Mouse (Mus musculus): ENCODE results near the gene Rab43. TPM values are rescaled to one million over a fixed set of nuclear protein-coding genes. Genes with fewer than 3 reads are reported as not detected.
"Not testable (repeated sequence)": the region's sequence is repeated elsewhere in the genome, so short reads cannot be mapped to it uniquely, and the experiment has no call there.

Gene Rab43
- polyA plus RNA-seq, 1 experiment from 2014 or later, result 11.3 TPM

DNA sequence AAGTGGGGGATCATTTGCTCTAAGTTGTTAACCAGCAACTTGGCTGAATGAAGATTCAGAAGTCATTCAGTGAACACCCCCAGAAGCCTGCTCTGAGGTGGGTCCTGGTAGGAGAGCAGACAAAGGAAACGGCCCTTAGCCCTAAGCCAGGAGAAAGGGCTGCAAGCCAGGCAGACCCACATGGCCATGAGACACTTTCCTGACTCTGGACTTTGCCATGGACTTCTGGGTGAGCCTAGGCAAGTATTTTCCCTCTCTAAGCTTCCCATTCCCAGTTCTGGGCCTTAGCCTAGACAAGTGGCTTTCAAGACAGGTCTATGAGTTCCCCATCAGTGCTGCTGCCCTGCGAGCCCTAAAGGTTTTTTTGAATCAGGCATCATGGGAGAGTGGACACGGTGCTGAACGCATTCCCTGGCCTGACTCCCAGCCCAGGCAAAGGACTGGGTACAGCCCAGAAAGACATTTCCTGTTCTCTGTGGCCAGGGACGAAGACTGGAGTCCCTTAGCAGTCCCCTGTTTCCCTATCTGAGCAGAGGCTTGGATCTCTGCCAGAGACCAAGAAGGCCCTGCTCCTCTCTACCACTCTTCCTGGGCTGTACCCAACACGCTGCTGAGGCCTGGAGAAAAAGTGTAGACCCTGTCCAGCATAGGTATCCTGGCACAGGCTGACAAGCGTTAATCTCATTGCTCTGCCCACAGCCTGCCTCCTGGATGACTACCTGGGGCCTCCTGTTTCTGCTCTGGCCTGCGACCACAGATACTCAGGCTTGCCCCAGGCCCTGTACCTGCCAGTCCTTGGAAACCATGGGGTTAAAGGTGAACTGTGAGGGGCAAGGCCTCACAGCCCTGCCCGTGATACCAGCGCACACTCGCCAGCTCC lies 33.4 kb downstream of the Rab43 start:
- no peaks in the 10 kb centered on the region for H3K36me3 ChIP-seq (ENCODE audit: control insufficient read depth, insufficient read depth, low read length)
- no peaks in the 10 kb centered on the region for H3K9me3 ChIP-seq (ENCODE audit: control insufficient read depth, low read length)
- H3K4me3 ChIP-seq (ENCODE audit: low read length), result no peak overlapping the region
- ATAC-seq, result peak; percentile 32
- peak overlapping the region; percentile 29; the same call in 1 of the 2 replicates for H3K9ac ChIP-seq (ENCODE audit: low read depth, low read length)
- 69% methylated on average over 11 of the region's 11 CpGs for WGBS
- H3K27ac ChIP-seq (ENCODE audit: low read length), result peak overlapping the region; percentile 18; the same call in 1 of the 2 replicates
- peaks cover 17% of the 10 kb centered on the region for H3K4me1 ChIP-seq (ENCODE audit: control insufficient read depth, insufficient read depth, low read length)
- no peaks in the 10 kb centered on the region for H3K27me3 ChIP-seq (replicated peaks; ENCODE audit: control insufficient read depth, insufficient read depth, low read length)
- no peak overlapping the region for H3K4me2 ChIP-seq (ENCODE audit: low read depth, low read length)

DNA sequence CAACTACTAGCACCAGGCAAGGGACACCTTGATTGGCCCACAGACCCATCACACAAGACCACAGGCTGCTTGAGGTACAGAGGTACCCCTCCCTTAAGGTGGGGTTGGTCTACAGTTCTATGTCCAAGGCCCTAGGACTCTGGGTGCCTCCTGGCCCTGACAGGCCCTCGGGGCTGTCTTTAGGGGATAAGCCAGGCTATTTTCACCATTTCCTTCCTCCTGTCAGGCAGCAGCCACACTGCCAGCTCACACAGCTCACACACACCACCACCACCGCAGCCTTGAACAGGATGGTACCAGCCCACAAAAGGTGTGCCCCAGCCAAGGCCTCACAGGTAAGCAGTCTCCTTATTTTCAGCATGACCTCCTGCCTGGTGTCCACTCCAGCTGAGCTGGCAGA lies 34.1 kb downstream of the Rab43 start, which contains the start of gene Gp9:
Gene Gp9 (plus strand): TSS at position 231 of the 400 bp plus-strand sequence.
- H3K4me2 ChIP-seq (ENCODE audit: low read depth, low read length), result no peak within 1 kb of the TSS
- H3K36me3 ChIP-seq (ENCODE audit: control insufficient read depth, insufficient read depth, low read length), result no peaks in the 10 kb centered on the region
- ATAC-seq, result 0 out of 2 replicates have a peak, but pooled peaks have one; percentile 24
- H3K4me3 ChIP-seq (ENCODE audit: low read length), result no peak within 1 kb of the TSS
- H3K9me3 ChIP-seq (ENCODE audit: control insufficient read depth, low read length), result no peaks in the 10 kb centered on the region
- peaks cover 17% of the 10 kb centered on the region for H3K4me1 ChIP-seq (ENCODE audit: control insufficient read depth, insufficient read depth, low read length)
- H3K27me3 ChIP-seq (replicated peaks; ENCODE audit: control insufficient read depth, insufficient read depth, low read length), result no peaks in the 10 kb centered on the region
- WGBS, result 69% methylated on average over 2 of the region's 2 CpGs
- H3K27ac ChIP-seq (ENCODE audit: low read length), result peak within 1 kb of the TSS; percentile 18; the same call in 1 of the 2 replicates
- H3K9ac ChIP-seq (ENCODE audit: low read depth, low read length), result peak within 1 kb of the TSS; percentile 29; the same call in 1 of the 2 replicates

DNA sequence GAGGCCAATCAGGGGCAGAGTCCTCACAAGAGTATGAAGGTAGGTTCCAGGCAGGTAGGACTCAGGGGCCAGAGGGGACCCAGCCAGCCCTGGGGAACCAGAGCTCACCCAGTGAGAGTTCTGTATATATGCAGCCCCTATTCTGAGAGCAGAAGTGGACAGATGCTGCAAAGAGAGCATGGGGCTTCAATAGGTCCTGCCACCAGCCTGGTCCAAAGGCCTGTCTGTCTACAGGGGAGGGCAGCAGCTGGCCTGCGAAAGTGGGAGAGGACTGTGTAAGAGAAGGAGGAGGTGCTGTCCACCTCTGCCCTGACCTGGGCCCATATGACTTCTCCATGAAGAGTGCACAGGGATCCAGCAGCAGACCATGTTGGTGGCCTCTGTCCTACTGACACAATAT lies 35.3 kb downstream of the Rab43 start:
- WGBS, result 75% methylated on average over 1 of the region's 1 CpGs
- Histone ChIP-seq H3K27ac (ENCODE audit: low read length) (no peak overlapping the region), H3K9me3 (ENCODE audit: control insufficient read depth, low read length) (no peaks in the 10 kb centered on the region), H3K9ac (ENCODE audit: low read depth, low read length) (no peak overlapping the region), H3K4me3 (ENCODE audit: low read length) (no peak overlapping the region), H3K27me3 (replicated peaks; ENCODE audit: control insufficient read depth, insufficient read depth, low read length) (no peaks in the 10 kb centered on the region), H3K4me2 (ENCODE audit: low read depth, low read length) (no peak overlapping the region), H3K36me3 (ENCODE audit: control insufficient read depth, insufficient read depth, low read length) (no peaks in the 10 kb centered on the region), H3K4me1 (ENCODE audit: control insufficient read depth, insufficient read depth, low read length) (peaks cover 17% of the 10 kb centered on the region)
- ATAC-seq, result no peak

DNA sequence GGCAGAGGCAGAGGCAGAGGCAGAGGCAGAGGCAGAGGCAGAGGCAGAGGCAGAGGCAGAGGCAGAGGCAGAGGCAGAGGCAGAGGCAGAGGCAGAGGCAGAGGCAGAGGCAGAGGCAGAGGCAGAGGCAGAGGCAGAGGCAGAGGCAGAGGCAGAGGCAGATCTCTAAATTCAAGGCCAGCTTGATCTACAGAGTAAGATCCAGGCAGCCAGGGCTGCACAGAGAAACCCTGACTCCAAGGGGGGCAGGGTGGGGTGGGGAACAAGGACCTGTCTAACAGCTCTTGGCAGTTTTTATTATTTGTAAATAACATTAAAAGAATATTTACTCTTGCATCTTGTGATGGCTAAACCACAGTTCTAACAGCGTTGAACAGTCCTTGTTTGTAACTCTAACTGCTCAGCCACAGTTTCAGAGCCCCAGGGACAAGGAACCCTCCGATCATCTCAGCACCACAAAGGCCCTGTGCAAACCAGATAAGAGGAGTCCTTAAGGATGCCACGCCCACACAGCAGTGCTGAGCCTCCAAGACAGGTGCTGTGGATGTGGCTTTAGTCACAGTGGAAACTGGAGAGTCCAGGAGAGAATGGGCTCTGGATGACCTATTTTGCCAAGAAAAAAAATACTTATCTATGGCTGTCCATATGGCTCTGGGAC lies 36.2 kb downstream of the Rab43 start:
- H3K9me3 ChIP-seq (ENCODE audit: control insufficient read depth, low read length), result no peaks in the 10 kb centered on the region
- no peaks in the 10 kb centered on the region for H3K27me3 ChIP-seq (replicated peaks; ENCODE audit: control insufficient read depth, insufficient read depth, low read length)
- H3K9ac ChIP-seq (ENCODE audit: low read depth, low read length), result no peak overlapping the region
- no peak overlapping the region for H3K4me3 ChIP-seq (ENCODE audit: low read length)
- whole genome bisulfite sequencing, result 56% methylated on average over 3 of the region's 3 CpGs
- peaks cover 17% of the 10 kb centered on the region for H3K4me1 ChIP-seq (ENCODE audit: control insufficient read depth, insufficient read depth, low read length)
- ATAC-seq, result peak; percentile 52
- H3K36me3 ChIP-seq (ENCODE audit: control insufficient read depth, insufficient read depth, low read length), result no peaks in the 10 kb centered on the region
- H3K27ac ChIP-seq (ENCODE audit: low read length), result no peak overlapping the region
- H3K4me2 ChIP-seq (ENCODE audit: low read depth, low read length), result no peak overlapping the region

DNA sequence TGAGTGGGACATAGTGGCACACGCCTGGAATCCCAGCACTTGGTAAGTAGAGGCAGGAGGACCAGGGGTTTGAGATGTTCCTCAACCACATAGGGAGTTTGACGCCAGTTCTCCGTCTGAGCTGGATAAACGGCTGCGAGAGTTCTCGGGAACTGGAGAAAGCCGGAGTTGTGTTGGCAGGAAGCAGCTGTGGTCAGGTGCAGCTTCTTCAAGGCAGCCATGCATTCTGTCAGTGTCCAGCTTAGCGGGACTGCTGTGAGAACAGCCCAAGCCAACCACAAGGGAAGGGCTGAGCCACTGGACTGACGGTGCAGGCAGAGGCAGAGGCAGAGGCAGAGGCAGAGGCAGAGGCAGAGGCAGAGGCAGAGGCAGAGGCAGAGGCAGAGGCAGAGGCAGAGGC lies 37.1 kb downstream of the Rab43 start:
- Histone ChIP-seq H3K4me3 (ENCODE audit: low read length) (no peak overlapping the region), H3K4me1 (ENCODE audit: control insufficient read depth, insufficient read depth, low read length) (peaks cover 17% of the 10 kb centered on the region), H3K9ac (ENCODE audit: low read depth, low read length) (no peak overlapping the region), H3K9me3 (ENCODE audit: control insufficient read depth, low read length) (no peaks in the 10 kb centered on the region), H3K27ac (ENCODE audit: low read length) (no peak overlapping the region), H3K4me2 (ENCODE audit: low read depth, low read length) (no peak overlapping the region), H3K27me3 (replicated peaks; ENCODE audit: control insufficient read depth, insufficient read depth, low read length) (no peaks in the 10 kb centered on the region), H3K36me3 (ENCODE audit: control insufficient read depth, insufficient read depth, low read length) (no peaks in the 10 kb centered on the region)
- 73% methylated on average over 9 of the region's 9 CpGs for WGBS
- ATAC-seq, result no peak

DNA sequence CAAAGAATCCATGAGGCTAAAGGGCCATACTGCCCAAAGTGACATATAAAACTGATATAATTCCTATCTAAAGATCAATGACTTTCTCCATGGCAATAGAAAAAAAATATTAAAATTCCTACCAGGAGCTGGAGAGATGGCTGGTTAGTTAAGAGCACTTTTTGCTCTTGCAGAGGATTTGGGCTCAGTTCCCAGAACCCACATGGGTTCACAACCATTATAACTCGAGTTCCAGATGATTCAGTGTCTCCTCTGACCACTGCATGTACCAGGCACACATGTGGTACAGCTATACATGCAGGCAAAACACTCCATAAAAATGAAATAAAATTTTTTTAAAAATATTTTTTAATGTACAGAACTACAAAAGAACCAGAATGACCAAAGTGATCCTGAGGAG lies 37.5 kb downstream of the Rab43 start:
- Histone ChIP-seq H3K27ac (ENCODE audit: low read length) (no peak overlapping the region), H3K9ac (ENCODE audit: low read depth, low read length) (no peak overlapping the region), H3K4me1 (ENCODE audit: control insufficient read depth, insufficient read depth, low read length) (peaks cover 17% of the 10 kb centered on the region), H3K36me3 (ENCODE audit: control insufficient read depth, insufficient read depth, low read length) (no peaks in the 10 kb centered on the region), H3K4me3 (ENCODE audit: low read length) (no peak overlapping the region), H3K27me3 (replicated peaks; ENCODE audit: control insufficient read depth, insufficient read depth, low read length) (no peaks in the 10 kb centered on the region), H3K4me2 (ENCODE audit: low read depth, low read length) (no peak overlapping the region), H3K9me3 (ENCODE audit: control insufficient read depth, low read length) (no peaks in the 10 kb centered on the region)
- 46% methylated on average over 1 of the region's 1 CpGs for WGBS
- ATAC-seq, result no peak

DNA sequence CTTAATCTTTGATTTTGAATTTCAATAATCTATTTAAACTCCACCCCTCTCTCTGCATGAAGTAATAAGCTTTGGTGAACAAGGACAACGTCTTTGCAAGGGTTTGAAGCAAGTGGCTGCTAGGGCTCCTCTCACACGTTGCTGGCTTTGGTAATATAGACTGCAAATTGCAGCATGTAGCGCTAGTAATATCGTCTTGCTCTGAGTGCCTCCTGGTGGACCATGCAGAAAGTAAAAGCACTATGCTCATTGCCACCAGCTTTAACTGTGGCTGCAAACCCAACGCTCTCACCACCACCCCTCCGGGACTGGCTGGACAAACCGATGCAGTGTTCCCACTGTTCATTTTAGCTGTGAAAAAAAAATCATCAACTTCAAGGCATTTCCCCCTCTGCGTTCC lies 41.3 kb downstream of the Rab43 start:
- H3K27me3 ChIP-seq (replicated peaks; ENCODE audit: control insufficient read depth, insufficient read depth, low read length), result no peaks in the 10 kb centered on the region
- H3K36me3 ChIP-seq (ENCODE audit: control insufficient read depth, insufficient read depth, low read length), result no peaks in the 10 kb centered on the region
- no peak overlapping the region for H3K4me3 ChIP-seq (ENCODE audit: low read length)
- no peak overlapping the region for H3K4me2 ChIP-seq (ENCODE audit: low read depth, low read length)
- H3K9ac ChIP-seq (ENCODE audit: low read depth, low read length), result no peak overlapping the region
- no peaks in the 10 kb centered on the region for H3K9me3 ChIP-seq (ENCODE audit: control insufficient read depth, low read length)
- H3K27ac ChIP-seq (ENCODE audit: low read length), result no peak overlapping the region
- ATAC-seq, result no peak; the same call in 1 of the 2 replicates
- no peaks in the 10 kb centered on the region for H3K4me1 ChIP-seq (ENCODE audit: control insufficient read depth, insufficient read depth, low read length)
- 51% methylated on average over 8 of the region's 8 CpGs for WGBS

DNA sequence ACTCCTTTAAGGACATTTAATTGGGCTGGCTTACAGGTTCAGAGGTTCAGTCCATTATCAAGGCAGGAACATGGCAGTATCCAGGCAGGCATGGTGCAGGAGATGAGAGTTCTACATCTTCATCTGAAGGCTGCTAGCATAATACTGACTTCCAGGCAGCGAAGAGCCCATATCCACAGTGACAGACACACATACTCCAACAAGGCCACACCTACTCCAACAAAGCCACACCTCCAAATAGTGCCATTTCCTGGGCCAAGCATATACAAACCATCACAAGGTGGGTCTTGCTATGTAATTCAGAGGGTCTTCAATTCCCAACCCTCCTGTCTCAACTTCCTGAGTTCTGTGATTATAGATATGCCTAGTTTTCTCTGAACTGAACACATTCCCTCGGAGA lies 47.7 kb downstream of the Rab43 start:
- H3K4me3 ChIP-seq (ENCODE audit: low read length); ATAC-seq; H3K4me1 ChIP-seq (ENCODE audit: control insufficient read depth, insufficient read depth, low read length); H3K27me3 ChIP-seq (replicated peaks; ENCODE audit: control insufficient read depth, insufficient read depth, low read length); H3K4me2 ChIP-seq (ENCODE audit: low read depth, low read length); H3K9me3 ChIP-seq (ENCODE audit: control insufficient read depth, low read length); H3K9ac ChIP-seq (ENCODE audit: low read depth, low read length); H3K36me3 ChIP-seq (ENCODE audit: control insufficient read depth, insufficient read depth, low read length); H3K27ac ChIP-seq (ENCODE audit: low read length): not testable (repeated sequence)
- WGBS, result 98% methylated on average over 2 of the region's 2 CpGs

DNA sequence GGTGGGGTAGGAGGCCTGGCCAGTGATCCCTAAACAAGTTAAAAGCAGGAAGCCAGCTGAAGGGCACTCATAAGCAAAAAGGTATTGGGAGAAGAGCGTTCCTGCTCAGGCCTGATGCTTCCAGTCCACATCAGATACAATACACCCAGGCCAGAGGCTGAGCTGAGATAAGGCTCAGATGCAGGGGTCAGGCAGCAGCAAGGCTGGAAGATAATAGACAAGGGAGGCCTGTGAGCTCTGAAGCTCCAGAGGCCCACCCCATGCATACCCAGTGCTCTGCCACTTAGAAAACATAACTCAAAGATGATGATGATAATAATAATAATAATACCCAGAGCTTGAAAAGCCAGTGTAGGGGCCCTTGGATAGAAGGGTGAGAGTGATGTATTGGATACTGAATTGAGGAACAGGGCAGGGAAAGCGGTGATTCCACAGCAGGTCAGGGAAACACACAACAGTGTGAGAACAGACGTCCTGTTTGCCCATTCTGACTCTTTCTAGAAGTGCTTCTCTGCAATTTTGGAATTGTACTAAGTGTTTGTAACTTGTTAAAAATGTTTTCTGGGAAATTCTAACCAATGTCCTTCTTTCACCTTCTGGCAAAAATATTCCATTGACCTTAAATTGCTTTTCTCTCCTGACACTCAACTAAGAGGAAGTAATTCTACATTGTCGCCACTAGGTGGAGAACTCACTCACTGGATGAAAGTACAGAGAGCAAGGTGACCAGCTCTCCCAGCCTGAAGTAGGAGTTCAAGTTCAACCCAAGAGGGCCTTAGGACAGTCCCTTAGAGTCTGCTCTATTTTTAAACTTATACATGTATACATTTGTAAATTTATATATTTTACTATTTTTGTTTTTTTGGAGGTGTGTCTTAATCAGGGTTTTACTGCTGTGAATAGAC lies 48.3 kb downstream of the Rab43 start:
- H3K4me1 ChIP-seq (ENCODE audit: control insufficient read depth, insufficient read depth, low read length), result no peaks in the 10 kb centered on the region
- no peak overlapping the region for H3K9ac ChIP-seq (ENCODE audit: low read depth, low read length)
- H3K36me3 ChIP-seq (ENCODE audit: control insufficient read depth, insufficient read depth, low read length), result no peaks in the 10 kb centered on the region
- no peak overlapping the region for H3K4me2 ChIP-seq (ENCODE audit: low read depth, low read length)
- peak; percentile 65; the same call in 1 of the 2 replicates for ATAC-seq
- 68% methylated on average over 4 of the region's 4 CpGs for WGBS
- no peak overlapping the region for H3K4me3 ChIP-seq (ENCODE audit: low read length)
- no peaks in the 10 kb centered on the region for H3K9me3 ChIP-seq (ENCODE audit: control insufficient read depth, low read length)
- H3K27me3 ChIP-seq (replicated peaks; ENCODE audit: control insufficient read depth, insufficient read depth, low read length), result no peaks in the 10 kb centered on the region
- H3K27ac ChIP-seq (ENCODE audit: low read length), result no peak overlapping the region

Data from intestine, embryonic 16.5 days (tissue).